Mouse (Mus musculus): ENCODE data around the gene Crybg3.

The Crybg3 gene

GRCm38 (mm10) chr16:59579237-59579636 lies 21.5 kb downstream of the Crybg3 start:
- DNase-seq = no peak

DNA sequence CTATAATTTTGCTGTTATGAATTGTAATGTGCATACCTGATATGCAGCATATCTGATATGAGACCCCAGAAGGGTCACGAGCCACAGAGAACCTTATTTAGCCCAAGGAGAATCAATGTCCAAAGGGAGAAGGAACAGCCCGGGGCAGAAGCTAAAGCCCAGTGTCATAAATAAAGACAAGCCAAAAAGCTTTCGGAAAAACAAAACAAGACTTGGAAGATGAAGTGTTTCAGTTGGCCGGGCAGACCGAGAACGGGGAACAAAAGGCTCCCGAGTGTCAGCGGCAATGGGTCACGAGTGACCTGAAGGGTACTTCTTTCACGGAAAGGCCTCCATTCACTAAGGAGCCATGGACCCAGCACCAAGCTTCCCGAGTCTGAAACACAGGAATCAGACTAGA lies 26.8 kb downstream of the Crybg3 start:
- DNase-seq = no peak

DNA sequence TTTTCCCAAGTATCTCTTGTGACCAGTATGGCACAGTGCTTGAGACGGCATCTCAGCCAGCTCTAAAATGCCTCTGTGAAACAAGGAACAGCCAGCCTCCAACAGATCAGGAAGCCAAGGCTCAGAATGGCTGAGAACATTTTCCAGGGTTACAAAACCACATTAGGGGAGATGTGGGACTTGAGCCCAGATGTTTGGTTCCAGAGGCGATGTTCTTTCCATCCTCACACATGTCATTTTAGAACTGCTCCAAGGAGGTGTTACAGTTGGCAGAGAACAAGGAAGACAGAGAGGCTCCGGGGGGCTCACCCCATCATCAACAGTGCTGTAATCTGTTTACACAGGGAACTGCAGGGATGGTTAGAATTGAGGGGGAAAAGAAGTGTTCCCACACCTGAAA lies 28.1 kb downstream of the Crybg3 start:
- DNase-seq = no peak

GRCm38 (mm10) chr16:59570807-59571206 lies 30.0 kb downstream of the Crybg3 start:
- DNase-seq = no peak

DNA sequence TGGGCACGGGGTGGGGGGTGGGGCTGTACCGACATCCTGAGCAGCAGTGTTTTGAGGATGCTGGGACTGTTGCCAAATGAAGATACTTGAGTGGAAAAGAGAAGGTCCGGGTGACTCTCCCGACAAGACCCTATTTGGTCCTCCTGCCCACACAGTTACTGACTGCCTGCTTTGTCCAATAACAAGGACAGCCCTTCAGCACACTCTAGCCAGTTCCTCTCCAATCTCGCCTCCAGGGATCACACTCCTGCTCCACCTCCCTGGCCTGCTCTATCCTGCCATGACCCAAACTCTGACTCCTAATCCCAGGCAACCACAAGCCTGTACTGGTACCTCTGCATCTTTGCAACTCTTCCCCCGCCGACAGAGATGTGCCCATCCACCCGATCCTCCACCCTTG lies 30.9 kb downstream of the Crybg3 start:
- no peak for DNase-seq

DNA sequence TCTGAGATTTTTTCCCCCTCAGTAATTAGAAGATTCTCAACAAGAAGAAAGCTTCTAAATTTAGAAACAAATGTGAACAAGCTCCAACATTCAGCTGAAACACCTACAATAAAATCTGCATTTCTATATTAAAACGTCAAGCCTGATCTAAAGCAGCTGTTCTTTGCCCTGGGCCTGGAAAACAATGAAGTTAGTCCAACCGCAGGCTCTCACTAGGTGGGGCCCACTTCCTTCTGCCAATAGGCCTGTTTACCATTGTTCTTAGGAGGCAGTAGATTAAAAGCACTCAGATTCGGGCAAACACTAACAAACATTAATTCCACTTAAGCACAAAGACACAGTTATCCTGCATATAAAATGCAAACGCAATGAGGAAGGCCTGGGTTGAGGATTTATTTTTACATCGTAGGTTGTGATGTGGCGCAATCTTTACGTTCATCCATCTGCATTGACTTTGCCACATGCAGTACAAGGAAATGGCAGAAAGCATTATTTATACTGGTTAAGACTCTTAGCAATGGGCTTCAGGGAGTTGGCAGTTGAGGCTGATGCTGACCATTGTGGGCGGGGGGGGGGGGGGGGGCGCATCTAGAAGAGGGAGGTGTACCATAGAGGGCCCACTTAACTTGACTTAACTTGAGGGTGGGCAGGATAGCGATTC lies 32.9 kb downstream of the Crybg3 start:
- no peak for DNase-seq

DNA sequence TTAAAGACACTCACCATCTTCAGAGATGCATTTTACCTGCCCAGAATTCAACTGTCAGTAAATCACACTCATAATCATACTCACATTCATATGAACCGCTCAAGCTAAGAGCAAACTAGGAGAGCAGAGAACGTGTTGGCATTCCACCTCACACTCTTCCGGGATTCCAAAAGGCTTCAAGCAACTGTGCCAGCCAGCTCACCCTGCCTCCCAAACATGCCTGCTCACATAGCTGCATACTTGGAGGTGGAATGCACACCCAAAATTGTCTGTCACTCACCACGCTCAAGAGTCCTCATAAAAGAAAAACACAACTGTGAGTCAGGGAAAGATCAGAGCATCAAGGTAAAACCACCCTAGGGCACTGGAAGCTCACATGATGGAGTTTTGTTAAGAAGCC lies 34.3 kb downstream of the Crybg3 start:
- no peak for DNase-seq

- DNase-seq = no peak
These were observed 35.1 kb downstream of the Crybg3 start for GRCm38 (mm10) chr16:59565631-59566030.

DNA sequence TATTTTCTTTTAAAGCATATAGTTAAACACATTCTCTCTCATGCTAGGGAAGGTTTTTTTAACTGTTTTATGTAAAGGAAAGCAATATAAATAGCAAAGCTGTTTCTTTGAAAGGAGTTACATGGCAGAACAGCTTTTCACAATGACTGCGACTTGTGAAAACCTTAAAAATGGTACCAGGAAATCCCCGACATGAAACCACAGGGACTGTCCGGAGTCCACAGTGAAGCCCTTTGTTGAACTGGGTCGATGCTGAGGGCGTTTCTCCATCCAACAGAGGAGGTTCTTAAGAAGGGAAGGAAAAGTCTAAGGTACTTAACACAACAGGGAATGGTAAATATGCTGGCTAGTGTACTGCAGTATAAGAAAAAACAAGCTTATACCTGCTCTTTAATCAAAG lies 36.8 kb downstream of the Crybg3 start:
- DNase-seq = no peak

GRCm38 (mm10) chr16:59559300-59560200 lies 41.2 kb downstream of the Crybg3 start:
- DNase-seq = no peak

DNA sequence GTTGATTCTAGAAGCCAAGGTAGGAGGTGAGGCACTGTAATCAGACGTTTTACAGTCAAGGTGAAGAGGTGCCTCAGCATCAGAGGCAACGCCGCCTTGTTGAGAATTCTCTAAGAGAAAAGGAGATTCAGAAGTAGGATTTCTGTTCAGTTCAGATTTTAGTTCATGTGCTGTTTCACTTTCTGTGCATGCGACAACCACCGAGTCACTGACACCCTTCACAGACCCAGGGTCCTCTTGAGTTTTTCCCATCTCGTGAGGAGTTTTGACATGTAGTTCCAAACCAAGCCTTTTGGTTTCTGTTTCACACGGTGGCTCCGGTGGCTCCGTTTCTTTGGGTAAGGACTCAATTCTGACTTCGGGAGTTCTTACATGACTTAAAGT lies 41.9 kb downstream of the Crybg3 start:
- no peak for DNase-seq

DNA sequence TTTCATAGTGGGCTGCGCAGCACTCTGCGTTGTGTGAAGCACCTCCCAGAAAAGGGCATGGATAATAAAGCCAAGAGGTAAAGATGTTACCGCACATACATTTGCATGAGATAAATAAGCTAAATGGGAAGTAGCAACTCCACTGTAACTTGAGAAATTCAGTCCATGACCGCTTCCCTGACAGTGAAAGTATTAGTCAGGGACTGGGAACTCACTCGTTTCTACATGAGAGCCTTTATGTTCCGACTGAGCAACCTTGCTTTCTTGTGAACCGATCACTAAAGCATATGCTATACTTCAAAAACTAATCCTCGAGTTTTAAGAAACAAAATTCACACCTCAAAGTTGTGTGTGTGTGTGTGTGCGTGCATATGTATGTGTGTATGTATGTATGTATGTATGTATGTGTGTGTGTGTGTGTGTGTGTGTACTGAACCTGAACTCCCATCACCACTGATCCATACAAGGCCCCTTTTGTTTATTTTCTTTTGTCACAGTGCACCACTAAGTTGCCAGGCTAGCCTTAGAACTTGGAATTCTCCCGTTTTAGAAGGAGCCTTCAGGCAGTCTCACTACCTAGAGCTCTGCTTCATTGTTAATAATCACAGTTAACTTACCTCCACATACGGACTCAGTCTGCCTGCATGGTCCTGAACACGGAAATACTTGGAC lies 47.2 kb downstream of the Crybg3 start:
- no peak for DNase-seq

GRCm38 (mm10) chr16:59551507-59551906 lies 49.3 kb downstream of the Crybg3 start:
- no peak for DNase-seq

DNA sequence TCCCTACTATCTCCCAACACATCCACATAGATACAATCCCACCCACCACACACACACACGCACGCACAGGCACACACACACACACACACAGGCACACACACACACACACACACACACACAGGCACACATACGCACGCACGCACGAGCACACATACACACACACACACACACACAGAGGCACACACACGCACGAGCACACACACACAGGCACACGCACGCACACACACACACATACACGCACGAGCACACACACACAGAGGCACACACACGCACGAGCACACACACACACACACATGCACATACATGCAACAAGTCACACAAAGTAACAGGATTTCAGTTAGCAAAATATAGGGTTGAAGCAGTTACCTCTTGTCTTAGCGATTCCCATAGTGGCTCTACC lies 51.1 kb downstream of the Crybg3 start:
- DNase-seq = no peak

- no peak for DNase-seq
These were observed 52.2 kb downstream of the Crybg3 start for GRCm38 (mm10) chr16:59548582-59548947.

GRCm38 (mm10) chr16:59547887-59548581 lies 52.7 kb downstream of the Crybg3 start:
- peak; percentile 38 to 45 for DNase-seq

DNA sequence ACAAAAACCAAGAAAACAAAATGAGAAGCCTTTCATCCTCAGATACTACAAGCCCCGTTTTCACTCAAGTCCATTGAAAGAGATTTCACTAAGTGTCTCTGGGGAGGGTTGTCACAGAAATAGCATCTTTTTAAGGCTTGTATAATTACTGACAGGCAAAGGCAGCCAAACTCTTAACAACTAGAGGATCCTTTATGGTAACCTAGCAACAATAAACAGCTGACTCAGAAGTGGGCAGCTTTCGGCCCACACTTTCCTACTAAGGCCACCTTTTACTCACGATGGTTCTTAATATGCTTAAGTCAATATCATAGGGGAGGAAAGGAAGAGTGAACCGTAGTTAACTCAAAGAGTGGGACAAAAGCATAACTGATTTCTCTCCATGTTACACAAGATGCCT lies 53.3 kb downstream of the Crybg3 start:
- no peak for DNase-seq

- DNase-seq = no peak
These were observed 55.4 kb downstream of the Crybg3 start for GRCm38 (mm10) chr16:59545360-59545759.

GRCm38 (mm10) chr16:59541382-59541781 lies 59.4 kb downstream of the Crybg3 start:
- DNase-seq = no peak

- no peak for DNase-seq
These were observed 59.8 kb downstream of the Crybg3 start for GRCm38 (mm10) chr16:59540944-59541343.

DNA sequence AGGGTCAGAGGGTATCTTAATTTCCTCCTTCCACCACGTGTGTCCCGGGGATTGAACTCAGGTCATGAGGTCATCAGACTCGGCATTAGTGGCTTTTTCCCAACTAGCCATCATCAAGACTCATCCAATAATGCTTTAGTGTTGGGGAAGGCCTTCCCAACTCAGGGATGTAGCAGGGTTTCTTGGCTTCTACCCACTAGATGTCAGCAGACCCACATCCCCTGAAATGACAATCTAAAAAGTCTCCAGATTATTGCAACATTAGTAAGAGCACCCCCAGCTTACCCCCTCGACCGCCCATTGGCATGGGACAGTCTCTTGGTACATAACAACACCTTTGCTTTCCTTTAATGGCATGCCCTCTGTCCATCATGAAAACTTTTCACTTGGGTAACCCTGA lies 65.1 kb downstream of the Crybg3 start:
- DNase-seq = no peak

GRCm38 (mm10) chr16:59534349-59534748 lies 66.4 kb downstream of the Crybg3 start:
- DNase-seq = no peak

DNA sequence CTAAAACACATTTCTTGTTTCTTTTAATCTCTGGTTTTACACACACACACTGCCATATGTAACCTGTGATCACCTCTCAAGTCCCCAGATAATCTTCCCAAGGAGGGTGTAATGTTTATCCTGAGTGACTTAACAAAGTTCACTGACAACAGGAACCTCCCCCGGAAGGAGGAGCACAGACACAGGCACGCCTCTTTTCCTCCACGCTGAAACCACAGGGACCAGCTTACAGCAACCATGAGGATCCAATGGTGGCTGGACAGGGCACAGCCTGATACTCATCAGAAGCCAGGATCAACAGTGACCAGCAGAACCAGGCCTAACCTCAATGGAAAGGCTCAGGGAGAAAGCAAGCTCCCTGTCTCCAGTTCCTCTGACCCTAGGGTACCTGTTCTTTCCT lies 68.2 kb downstream of the Crybg3 start:
- no peak for DNase-seq

Measured in cerebellum, postnatal 36 days (tissue).